Mouse (Mus musculus): ENCODE measurements around the gene Gm5089.
"Not testable (repeated sequence)": the region's sequence is repeated elsewhere in the genome, so short reads cannot be mapped to it uniquely, and the experiment has no call there.

The Gm5089 gene

GRCm38 (mm10) chr14:122463734-122464341 is 12.9 kb upstream of the Gm5089 start:
- peak; percentile 18 for DNase-seq (ENCODE audit: low read depth, low spot score)

- DNase-seq (ENCODE audit: low read depth, low spot score) = no peak
These were observed 12.3 kb upstream of the Gm5089 start for GRCm38 (mm10) chr14:122463080-122463691.

GRCm38 (mm10) chr14:122462689-122463079 is 11.8 kb upstream of the Gm5089 start:
- no peak for DNase-seq (ENCODE audit: low read depth, low spot score)

- DNase-seq (ENCODE audit: low read depth, low spot score) = no peak
These were observed 11.1 kb upstream of the Gm5089 start for GRCm38 (mm10) chr14:122461966-122462365.

GRCm38 (mm10) chr14:122461500-122461899 is 10.6 kb upstream of the Gm5089 start:
- no peak for DNase-seq (ENCODE audit: low read depth, low spot score)

GRCm38 (mm10) chr14:122460226-122460625 is 9.3 kb upstream of the Gm5089 start:
- DNase-seq (ENCODE audit: low read depth, low spot score) = no peak

- no peak for DNase-seq (ENCODE audit: low read depth, low spot score)
These were observed 8.9 kb upstream of the Gm5089 start for GRCm38 (mm10) chr14:122459776-122460175.

GRCm38 (mm10) chr14:122459332-122459731 is 8.4 kb upstream of the Gm5089 start:
- DNase-seq (ENCODE audit: low read depth, low spot score) = not testable (repeated sequence)

GRCm38 (mm10) chr14:122455562-122455958 is 4.6 kb upstream of the Gm5089 start:
- DNase-seq (ENCODE audit: low read depth, low spot score) = no peak

- DNase-seq (ENCODE audit: low read depth, low spot score) = no peak
These were observed 4.1 kb upstream of the Gm5089 start for GRCm38 (mm10) chr14:122454901-122455561.

GRCm38 (mm10) chr14:122453996-122454738 is 3.3 kb upstream of the Gm5089 start:
- no peak for DNase-seq (ENCODE audit: low read depth, low spot score)

- no peak for DNase-seq (ENCODE audit: low read depth, low spot score)
These were observed 2.6 kb upstream of the Gm5089 start for GRCm38 (mm10) chr14:122453388-122453995.

- no peak for DNase-seq (ENCODE audit: low read depth, low spot score)
These were observed 1.9 kb upstream of the Gm5089 start for GRCm38 (mm10) chr14:122452701-122453387.

- no peak for DNase-seq (ENCODE audit: low read depth, low spot score)
These were observed 733 bp upstream of the Gm5089 start for GRCm38 (mm10) chr14:122451551-122452145.

- DNase-seq (ENCODE audit: low read depth, low spot score) = no peak
These were observed 1.1 kb downstream of the Gm5089 start for GRCm38 (mm10) chr14:122449601-122450495.

GRCm38 (mm10) chr14:122436850-122437249 is 14.1 kb downstream of the Gm5089 start:
- no peak for DNase-seq (ENCODE audit: low read depth, low spot score)

- DNase-seq (ENCODE audit: low read depth, low spot score) = no peak
These were observed 16.9 kb downstream of the Gm5089 start for GRCm38 (mm10) chr14:122434039-122434438.

- no peak for DNase-seq (ENCODE audit: low read depth, low spot score)
These were observed 18.4 kb downstream of the Gm5089 start for GRCm38 (mm10) chr14:122432558-122432957.

GRCm38 (mm10) chr14:122427654-122428053 is 23.3 kb downstream of the Gm5089 start:
- no peak for DNase-seq (ENCODE audit: low read depth, low spot score)

- DNase-seq (ENCODE audit: low read depth, low spot score) = no peak
These were observed 23.7 kb downstream of the Gm5089 start for GRCm38 (mm10) chr14:122427204-122427560.
